Mouse (Mus musculus): ENCODE data around the gene Sart1.
"Not testable (repeated sequence)": the region's sequence is repeated elsewhere in the genome, so short reads cannot be mapped to it uniquely, and the experiment has no call there.

The Sart1 gene

DNA sequence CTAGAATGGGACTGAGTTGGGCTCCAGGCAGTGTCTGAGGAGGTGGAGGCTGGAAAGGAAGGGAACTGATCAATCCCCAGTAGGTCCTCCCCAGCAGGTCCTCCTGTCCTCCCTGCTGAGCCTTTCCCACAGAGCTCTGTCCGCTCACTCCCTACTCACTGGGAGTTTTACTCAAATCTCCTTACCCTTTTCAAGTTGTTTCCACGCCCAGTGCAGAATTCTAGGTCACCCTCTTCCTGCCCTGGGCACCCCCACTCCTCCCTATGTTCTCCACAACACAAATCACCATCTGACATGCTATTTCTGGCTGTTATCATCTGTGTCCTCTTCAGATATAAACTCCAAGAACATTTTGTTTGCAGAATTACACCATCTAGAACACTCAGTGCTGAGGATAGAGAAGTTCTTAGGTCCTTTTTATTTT, 26.0 kb upstream of the Sart1 start:
- no peak for DNase-seq (ENCODE audit: low spot score in 2 of 2)

GRCm38 (mm10) chr19:5413840-5414239, 25.3 kb upstream of the Sart1 start:
- no peak for DNase-seq (ENCODE audit: low spot score in 2 of 2)

GRCm38 (mm10) chr19:5411961-5412360, 23.5 kb upstream of the Sart1 start:
- DNase-seq (ENCODE audit: low spot score in 2 of 2) = no peak

DNA sequence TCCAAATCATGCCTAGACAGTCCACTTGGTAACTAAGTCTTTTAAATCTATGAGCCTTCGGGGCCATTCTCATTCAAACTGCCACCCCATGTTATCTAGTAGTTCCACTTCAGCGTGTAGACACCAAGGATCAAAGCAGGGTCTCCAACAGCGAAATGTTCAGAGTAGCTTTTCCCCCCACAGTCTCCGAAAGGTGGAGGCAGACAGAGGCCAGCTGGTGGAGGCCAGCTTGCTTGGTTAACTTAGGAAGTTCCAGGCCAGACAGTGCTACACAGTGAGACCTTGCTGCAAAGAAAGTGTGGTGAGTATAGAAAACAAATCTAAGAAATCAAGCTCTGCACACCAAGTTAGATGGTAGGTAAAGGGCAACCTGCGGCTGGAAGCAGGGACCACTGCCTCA, 22.1 kb upstream of the Sart1 start:
- DNase-seq (ENCODE audit: low spot score in 2 of 2) = no peak

DNA sequence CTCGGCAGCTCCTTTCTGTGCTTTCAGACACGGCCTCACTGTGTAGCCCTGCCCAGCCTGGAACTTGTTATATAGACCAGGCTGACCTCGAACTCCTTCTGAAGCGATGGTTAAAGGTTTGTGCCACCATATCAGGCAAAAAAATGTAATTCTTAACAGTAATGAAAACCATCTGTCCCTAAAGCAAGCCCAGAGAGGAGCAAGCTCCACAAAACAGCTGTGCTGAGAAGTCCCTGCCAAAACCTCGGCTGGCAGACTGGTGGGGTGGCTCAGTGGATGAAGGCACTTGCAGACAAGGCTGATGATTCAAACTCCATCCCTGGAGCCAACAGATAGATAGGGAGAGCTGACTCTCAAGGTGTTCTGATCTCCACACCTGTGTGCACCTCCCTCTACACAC, 20.6 kb upstream of the Sart1 start:
- no peak for DNase-seq (ENCODE audit: low spot score in 2 of 2)

GRCm38 (mm10) chr19:5408057-5409001, 19.8 kb upstream of the Sart1 start:
- DNase-seq (ENCODE audit: low spot score in 2 of 2) = no peak

DNA sequence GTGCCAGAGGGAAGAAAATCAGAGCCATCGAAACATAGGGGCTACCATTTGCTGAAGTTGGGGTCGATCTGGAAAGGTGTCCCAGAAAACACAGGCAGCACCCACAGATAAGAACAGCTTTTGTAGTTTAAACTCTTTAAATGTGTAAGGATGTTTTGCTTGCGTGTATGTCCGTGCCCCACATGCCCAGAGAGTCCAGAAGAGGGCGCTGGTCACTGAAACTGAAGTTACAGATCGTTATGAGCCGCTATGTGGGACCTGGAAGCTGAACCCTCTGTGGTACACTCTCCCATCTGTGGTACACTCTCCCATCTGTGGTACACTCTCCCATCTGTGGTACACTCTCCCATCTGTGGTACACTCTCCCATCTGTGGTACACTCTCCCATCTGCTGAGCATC, 18.6 kb upstream of the Sart1 start:
- DNase-seq (ENCODE audit: low spot score in 2 of 2) = peak; percentile 44 to 63

GRCm38 (mm10) chr19:5406531-5407126, 18.1 kb upstream of the Sart1 start:
- DNase-seq (ENCODE audit: low spot score in 2 of 2) = not testable (repeated sequence)

GRCm38 (mm10) chr19:5405924-5406323, 17.4 kb upstream of the Sart1 start:
- no peak for DNase-seq (ENCODE audit: low spot score in 2 of 2)

- no peak for DNase-seq (ENCODE audit: low spot score in 2 of 2)
Observed at GRCm38 (mm10) chr19:5402293-5402692, 13.8 kb upstream of the Sart1 start, which contains the start of gene Tsga10ip. Gene Tsga10ip (minus strand): TSS chr19:5402526.

- not testable (repeated sequence) for DNase-seq (ENCODE audit: low spot score in 2 of 2)
Observed at GRCm38 (mm10) chr19:5401073-5401472, 12.6 kb upstream of the Sart1 start.

DNA sequence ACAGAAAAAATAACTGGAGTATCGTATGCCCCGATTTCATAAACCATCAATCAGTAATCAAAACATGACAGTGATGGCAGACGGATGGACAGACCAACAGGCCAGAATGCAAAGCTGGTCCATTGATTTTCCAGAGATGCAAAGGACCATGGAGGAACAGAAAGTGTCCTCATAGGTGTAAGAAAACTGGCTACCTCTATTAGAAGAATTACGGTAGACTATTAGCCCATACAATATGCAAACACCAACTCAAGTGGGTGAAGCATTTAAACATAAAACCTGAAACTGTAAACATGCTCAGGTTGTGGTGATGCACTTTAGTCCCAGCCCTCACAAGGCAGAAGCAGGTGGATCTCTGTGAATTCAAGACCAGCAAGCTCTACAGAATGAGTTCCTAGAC, 6.9 kb upstream of the Sart1 start:
- no peak for DNase-seq (ENCODE audit: low spot score in 2 of 2)

- no peak for DNase-seq (ENCODE audit: low spot score in 2 of 2)
Observed at GRCm38 (mm10) chr19:5394168-5394567, 5.7 kb upstream of the Sart1 start.

DNA sequence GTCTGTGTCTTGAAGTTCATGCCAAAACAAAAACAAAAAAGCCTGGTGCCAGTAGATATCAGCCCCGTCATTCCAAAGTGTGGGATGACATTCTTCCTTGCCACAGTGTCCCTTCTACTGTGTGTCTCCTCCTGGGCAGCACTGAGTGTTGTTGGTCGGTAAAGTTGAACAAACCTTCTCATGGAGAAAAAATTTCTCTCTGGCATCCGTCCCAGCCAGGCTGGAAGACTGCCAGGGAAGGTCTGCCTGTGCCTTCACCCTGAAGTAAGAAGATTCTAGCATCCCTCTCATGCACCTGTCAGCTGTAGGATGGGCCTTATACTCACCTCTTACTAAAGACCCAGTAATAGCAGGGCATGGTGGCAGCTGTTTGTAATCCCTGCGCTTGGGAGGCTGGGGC, 4.4 kb upstream of the Sart1 start:
- DNase-seq (ENCODE audit: low spot score in 2 of 2) = no peak

GRCm38 (mm10) chr19:5390416-5390815, 1.9 kb upstream of the Sart1 start:
- DNase-seq (ENCODE audit: low spot score in 2 of 2) = no peak

GRCm38 (mm10) chr19:5389647-5390046, 1.1 kb upstream of the Sart1 start:
- DNase-seq (ENCODE audit: low spot score in 2 of 2) = peak; percentile 48 to 54

- no peak for DNase-seq (ENCODE audit: low spot score in 2 of 2)
Observed at GRCm38 (mm10) chr19:5388011-5388441, 477 bp downstream of the Sart1 start.

- no peak for DNase-seq (ENCODE audit: low spot score in 2 of 2)
Observed at GRCm38 (mm10) chr19:5384715-5385114, 3.8 kb downstream of the Sart1 start.

DNA sequence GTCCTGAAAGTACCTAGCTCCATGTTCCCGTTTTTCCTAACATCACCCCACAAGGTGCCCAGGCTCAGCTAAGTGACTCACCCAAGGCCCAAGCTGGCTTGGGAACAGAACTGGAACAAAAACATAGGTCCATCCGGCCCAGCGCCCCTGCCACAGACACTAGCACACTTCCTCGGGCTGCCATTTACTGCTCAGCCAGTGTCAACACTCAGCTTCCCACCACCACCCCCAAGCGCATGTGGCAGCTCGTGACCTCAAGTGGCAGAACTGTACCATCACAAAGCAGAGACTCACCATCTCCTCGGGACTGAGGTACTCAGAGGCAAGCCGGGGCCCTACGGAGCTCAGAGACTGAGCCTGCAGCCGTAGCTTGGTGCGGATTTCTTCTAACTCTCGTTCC, 5.2 kb downstream of the Sart1 start:
- DNase-seq (ENCODE audit: low spot score in 2 of 2) = no peak

- DNase-seq (ENCODE audit: low spot score in 2 of 2) = no peak
Observed at GRCm38 (mm10) chr19:5377446-5377845, 11.1 kb downstream of the Sart1 start.

GRCm38 (mm10) chr19:5374748-5375147, 13.8 kb downstream of the Sart1 start:
- no peak for DNase-seq (ENCODE audit: low spot score in 2 of 2)

DNA sequence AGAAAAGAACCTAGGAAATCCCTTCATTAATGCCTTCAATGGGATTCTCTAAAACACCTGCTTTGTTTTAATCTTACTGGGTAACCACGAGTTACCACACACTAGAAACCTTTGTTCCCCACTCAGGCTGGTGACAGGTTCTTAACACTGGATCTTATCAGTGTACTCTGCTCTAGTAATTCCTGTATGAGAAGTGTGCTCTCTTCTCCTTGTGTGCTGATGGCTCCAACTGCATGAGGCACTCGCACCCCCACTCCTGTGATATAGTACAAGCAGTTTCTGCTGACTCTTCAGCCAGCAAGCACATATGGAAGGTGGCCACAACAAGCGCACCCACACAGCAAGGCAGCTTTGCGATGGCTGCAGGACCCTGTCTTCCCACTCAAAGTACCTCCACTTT, 14.3 kb downstream of the Sart1 start:
- no peak for DNase-seq (ENCODE audit: low spot score in 2 of 2)

- DNase-seq (ENCODE audit: low spot score in 2 of 2) = no peak
Observed at GRCm38 (mm10) chr19:5372724-5373123, 15.8 kb downstream of the Sart1 start.
